Mouse (Mus musculus) adrenal gland, adult 8-10 months (tissue): ENCODE measurements at regions not wholly inside any gene's neighbourhood (a gene's known extent, or its start where the extent isn't known, plus 50 kb on each side); places are given as distances from the start of the nearest gene placed in this dataset.
"Not testable (repeated sequence)": the region's sequence is repeated elsewhere in the genome, so short reads cannot be mapped to it uniquely, and the experiment has no call there.

ENCODE experiments used
- DNase-seq: peaks from one replicate; pipeline ENCODE4 v3.0.0; 2022

DNA sequence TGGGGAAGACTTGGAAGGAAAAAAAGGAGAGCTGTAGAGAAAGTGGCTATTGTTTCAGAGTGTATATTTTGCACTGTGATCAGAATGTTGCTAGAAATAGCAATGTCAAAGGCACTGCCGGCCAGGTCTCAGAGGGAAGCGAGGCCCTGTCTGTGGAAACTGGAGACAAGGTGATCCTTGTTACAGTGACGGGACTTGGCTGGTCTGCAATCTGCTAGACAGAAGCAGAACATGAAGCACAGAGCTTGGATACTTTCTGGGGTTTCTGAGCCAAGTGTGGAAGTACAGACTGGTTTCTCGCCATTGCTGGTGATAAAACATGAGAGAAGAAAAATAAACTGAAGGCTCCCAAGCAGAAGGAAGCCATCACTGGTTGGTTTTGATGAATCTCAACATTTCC is 198.3 kb upstream of the Slc7a14 start:
- no peak for DNase-seq

DNA sequence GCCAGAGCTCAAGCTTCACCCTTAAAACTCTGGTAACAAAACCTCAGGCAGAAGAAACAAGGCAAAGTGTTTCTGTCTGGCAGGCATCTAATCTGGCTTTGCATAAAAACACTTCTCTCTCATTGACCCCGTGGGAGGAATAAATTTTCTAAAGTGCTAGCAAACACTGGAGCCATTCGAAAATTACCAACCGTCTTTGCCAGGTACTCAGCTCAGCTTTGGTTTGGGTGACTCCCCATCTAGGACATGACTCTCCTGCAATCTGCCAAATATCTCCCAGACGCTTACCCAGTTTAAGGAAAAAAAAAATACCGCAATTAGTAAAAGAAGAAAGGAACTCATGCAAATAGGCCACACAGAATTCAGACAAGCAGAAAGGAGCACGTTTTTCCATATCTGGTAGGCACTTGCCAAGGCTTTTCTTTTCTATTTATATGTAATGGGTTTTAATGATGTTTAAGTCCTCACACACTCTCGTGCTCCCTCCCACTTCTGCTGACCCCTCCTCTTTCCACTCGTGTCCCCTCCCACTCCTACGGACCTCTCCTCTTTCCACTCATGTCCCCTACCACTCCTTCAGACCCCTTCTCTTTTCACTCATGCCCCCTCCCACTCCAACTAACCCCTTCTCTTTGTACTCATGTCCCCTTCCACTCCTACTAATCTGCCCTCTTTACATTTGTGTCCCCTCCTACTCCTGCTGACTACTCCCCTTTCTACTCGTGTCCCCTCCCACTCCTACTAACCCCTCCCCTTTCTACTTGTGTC is 189.2 kb upstream of the Slc7a14 start:
- no peak for DNase-seq

GRCm38 (mm10) chr3:31495287-31495686 is 185.1 kb upstream of the Slc7a14 start:
- DNase-seq = no peak

GRCm38 (mm10) chr3:31494706-31495105 is 184.5 kb upstream of the Slc7a14 start:
- no peak for DNase-seq

GRCm38 (mm10) chr3:31491736-31492135 is 181.6 kb upstream of the Slc7a14 start:
- DNase-seq = not testable (repeated sequence)

- DNase-seq = no peak
Measured at GRCm38 (mm10) chr3:31487596-31487995, 177.4 kb upstream of the Slc7a14 start.

DNA sequence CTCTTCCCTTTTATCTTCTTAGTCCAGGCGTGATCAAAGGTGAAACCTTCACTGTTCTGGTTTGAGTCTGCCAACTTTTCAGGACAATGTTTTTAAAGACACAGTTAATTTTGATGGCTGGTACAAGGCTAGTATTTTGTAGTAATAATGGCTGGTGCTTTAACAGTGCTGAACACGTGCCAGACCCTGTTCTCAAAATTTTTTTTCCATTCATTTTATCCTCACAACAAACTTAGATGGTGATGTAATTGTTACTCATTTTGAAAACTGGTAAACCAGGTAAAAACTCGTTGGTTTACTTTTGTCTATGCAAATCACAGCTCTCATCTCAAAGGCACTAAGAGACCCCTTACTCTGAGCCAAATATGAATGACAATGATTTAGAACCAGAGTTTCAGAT is 171.8 kb upstream of the Slc7a14 start:
- DNase-seq = no peak

GRCm38 (mm10) chr3:31467882-31468281 is 157.7 kb upstream of the Slc7a14 start:
- no peak for DNase-seq

GRCm38 (mm10) chr3:31464260-31464659 is 154.1 kb upstream of the Slc7a14 start:
- DNase-seq = no peak

DNA sequence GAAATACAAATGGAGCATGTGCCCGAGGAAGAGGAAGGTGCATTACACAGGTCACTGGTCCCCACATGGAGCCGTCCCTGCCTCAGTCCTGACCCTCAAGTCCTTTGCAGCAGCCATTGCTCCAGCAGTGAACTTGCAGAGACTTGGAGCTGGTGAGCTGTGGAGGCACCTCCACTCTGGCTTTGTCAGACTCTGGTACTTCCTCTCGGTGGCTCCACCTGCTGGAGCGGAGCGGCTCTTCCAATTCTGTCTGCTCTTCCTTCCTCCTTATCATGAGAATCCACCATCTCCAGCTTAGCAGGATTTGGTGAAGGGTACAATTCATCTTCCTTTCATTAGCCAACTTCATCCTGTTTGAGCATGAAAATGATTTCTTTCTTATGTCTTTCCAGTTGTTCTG is 149.3 kb upstream of the Slc7a14 start:
- peak; percentile 4 for DNase-seq

GRCm38 (mm10) chr3:31457938-31458337 is 147.8 kb upstream of the Slc7a14 start:
- DNase-seq = no peak

DNA sequence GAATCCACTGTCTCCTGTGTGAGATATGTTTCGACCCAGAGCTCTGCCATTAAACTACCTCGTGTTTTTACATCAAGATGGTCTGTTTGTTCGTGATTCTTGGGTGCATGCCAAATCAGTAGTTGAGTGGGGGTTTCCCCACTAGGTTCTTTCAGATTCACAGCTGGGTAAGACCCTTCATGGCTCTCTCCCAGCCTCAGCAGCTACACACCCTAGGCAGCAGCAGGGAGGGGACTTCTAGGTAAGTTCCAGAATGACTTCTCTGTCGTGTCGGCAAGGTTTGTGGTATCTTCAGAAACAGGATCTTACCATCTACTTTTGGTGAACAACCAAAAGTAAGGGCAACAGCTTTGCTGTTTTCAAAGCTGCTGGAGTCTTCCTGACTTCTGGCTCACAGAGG is 144.9 kb upstream of the Slc7a14 start:
- no peak for DNase-seq

DNA sequence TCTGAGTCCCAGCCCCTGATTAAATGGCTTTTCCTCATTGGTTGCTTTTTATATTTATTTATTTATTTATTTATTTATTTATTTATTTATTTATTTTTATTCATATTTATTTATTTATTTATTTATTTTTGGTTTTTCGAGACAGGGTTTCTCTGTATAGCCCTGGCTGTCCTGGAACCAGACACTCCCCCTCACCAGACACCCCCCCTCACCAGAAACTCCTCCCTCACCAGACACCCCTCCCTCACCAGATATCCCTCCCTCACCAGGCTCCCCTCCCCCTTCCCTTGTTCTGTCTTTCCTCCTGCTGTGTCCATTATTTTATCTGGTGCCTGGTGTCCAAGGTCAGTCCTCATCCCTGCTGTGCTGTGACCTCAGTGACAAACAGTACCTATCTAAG is 134.7 kb upstream of the Slc7a14 start:
- no peak for DNase-seq

DNA sequence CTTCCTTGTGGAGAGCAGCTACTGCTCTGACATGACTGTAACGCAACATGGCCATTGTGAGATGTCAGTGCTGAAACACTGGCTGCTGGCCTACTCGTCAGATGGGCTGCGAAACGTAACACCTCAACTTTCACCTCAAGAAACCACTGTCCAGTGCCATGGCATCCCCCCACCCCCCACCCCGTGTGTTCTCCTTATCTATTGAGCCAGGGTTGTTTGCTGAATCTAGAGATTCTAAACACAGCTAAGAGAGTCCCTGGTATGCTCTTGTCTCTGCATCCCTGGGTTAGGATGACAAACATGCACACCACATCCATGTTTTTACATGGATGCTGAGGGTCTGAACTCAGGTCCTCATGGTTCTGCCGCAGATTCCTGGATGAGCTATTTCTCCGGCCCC is 134.1 kb upstream of the Slc7a14 start:
- DNase-seq = no peak

GRCm38 (mm10) chr3:31443894-31444293 is 133.7 kb upstream of the Slc7a14 start:
- no peak for DNase-seq

DNA sequence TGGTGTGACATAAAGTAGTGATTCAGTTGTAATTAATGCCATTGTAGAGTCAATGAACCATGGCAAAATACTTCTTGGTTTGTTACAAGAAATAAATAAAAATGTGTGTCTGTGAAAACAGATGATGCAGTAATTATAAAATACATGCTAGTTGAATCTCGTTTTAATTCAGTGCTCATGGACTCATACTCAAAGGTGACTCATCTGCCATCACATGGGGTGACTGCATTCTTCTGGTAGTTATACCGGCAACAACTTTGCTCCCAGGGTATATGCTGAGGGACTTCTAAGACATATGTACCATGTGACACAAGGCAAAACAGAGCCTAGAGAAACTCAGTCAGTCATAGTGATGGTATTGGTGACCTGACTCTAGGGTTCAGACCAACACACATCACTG is 130.1 kb upstream of the Slc7a14 start:
- no peak for DNase-seq

- peak; percentile 45 for DNase-seq
Measured at GRCm38 (mm10) chr3:31437970-31438369, 127.8 kb upstream of the Slc7a14 start.

DNA sequence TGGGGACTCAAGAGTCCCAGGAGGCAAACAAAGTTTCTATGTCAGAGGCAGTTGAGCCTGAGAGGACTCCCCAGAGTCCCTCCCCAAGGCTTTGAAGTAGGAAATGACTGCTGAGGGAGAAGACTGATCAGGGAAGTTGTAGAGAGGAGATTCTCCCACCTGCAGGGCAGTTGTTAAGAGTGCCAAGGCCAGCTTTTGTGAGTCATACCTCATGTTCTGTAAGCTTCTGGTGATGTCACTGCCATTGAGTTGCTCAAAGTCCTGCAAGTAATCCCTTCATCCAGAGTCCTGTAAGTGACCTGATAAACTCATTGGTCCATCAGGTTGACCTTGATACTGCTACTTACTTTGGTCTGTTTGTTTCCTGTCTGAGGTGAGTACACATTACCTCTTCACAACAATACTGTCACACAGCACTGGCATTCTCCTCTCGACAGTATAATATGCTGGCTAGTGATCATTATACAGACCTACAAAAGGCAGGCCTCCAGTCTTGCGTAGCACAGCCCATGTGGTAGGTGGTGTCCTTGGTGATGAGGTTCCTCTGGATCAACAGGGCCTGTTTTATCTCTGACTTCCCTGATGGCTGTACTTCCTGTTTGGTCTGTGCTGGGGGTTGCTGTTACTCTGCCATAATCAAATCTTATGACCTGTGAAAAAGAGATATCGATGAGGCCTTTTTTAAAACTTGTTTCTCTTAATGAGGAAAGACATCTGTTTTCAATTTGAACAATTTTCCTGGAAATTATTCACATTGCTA is 125.2 kb upstream of the Slc7a14 start:
- no peak for DNase-seq

- no peak for DNase-seq
Measured at GRCm38 (mm10) chr3:31433201-31433600, 123.0 kb upstream of the Slc7a14 start.

- no peak for DNase-seq
Measured at GRCm38 (mm10) chr3:31423517-31423916, 113.3 kb upstream of the Slc7a14 start.

- DNase-seq = no peak
Measured at GRCm38 (mm10) chr3:31408802-31409201, 98.6 kb upstream of the Slc7a14 start.

- DNase-seq = no peak
Measured at GRCm38 (mm10) chr3:31405880-31406279, 95.7 kb upstream of the Slc7a14 start.

DNA sequence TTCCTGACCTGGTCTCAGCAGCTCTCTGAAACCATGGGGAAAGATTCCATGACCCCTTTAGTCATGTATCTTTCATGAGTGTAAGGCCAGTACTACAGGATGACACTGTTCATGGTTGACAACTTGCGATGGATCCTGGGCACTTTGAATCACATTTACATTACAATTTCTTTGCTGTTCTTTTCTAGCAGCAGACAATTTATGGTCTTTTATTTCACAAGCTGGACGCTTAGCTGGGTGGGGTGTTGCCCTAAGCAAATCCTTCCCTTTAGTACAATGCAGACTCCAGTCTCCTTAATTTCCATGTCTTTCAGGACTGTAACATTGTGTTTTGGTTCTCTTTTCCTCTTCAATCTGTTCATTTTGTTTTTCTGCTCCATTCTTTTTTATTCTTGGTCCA is 89.0 kb upstream of the Slc7a14 start:
- DNase-seq = no peak

- DNase-seq = no peak
Measured at GRCm38 (mm10) chr3:31394533-31394932, 84.4 kb upstream of the Slc7a14 start.
